8 mouse cellular contexts compared by ENCODE assay signal in genomic region chr2:37430593-37431464, GRCm38 (mm10). TPM values are rescaled to one million over a fixed set of nuclear protein-coding genes. Genes with fewer than 3 reads are reported as not detected.
DNase-seq lines count a peak whose midpoint lies in the region; ATAC-seq lines count a peak whose summit lies in the region.

No protein-coding gene starts in this region.

- peak overlapping the region; percentile 69 for H3K4me3 ChIP-seq in hindbrain, embryonic 14.5 days (replicated peaks; ENCODE audit: low read length)

- H3K9me3 ChIP-seq in hindbrain, embryonic 14.5 days (ENCODE audit: control insufficient read depth, low read length) = no peaks in the 10 kb centered on the region

- H3K9ac ChIP-seq in hindbrain, embryonic 14.5 days = peak overlapping the region; percentile 84

- ATAC-seq in hindbrain, embryonic 14.5 days (ENCODE audit: low FRiP score) = peak; percentile 96

- H3K4me1 ChIP-seq in hindbrain, embryonic 14.5 days (replicated peaks; ENCODE audit: control insufficient read depth, insufficient read depth, low read length) = peaks cover 13% of the 10 kb centered on the region

- H3K27me3 ChIP-seq in hindbrain, embryonic 14.5 days (ENCODE audit: control insufficient read depth, insufficient read depth, low read length) = no peaks in the 10 kb centered on the region

- peak overlapping the region; percentile 97 for H3K27ac ChIP-seq in hindbrain, embryonic 14.5 days

- DNase-seq in T-cell, adult 2 months (ENCODE audit: low spot score) = peak; percentile 87
- peak; percentile 78 to 82 for DNase-seq in cerebellum, postnatal 36 days
- peak; percentile 56 to 78 for DNase-seq in frontal cortex, postnatal 25 days (ENCODE audit: low spot score in 2 of 2)
- DNase-seq in hindbrain, embryonic 14.5 days (ENCODE audit: low spot score) = peak; percentile 92
- DNase-seq in layer of hippocampus, postnatal 36 days = peak; percentile 81 to 82
- peak; percentile 91 for DNase-seq in lung, postnatal 25 days (ENCODE audit: low spot score)
- peak; percentile 84 for DNase-seq in retina, adult 2 months (ENCODE audit: low read depth, low spot score)
- DNase-seq in thymus, postnatal 25 days = peak; percentile 81

- peak overlapping the region; percentile 94 for H3K4me2 ChIP-seq in hindbrain, embryonic 14.5 days (replicated peaks)

- peaks cover 37% of the 10 kb centered on the region for H3K36me3 ChIP-seq in hindbrain, embryonic 14.5 days (replicated peaks; ENCODE audit: control insufficient read depth, insufficient read depth)

- WGBS in hindbrain, embryonic 14.5 days = under 1% methylated on average over 38 of the region's 38 CpGs

RNA-seq across cellular contexts. Expression of gene Rc3h2, which starts 8.1 kb away (rescaled TPM):
- 25.6 and 26.0 TPM in 2 replicates for polyA plus RNA-seq in hindbrain, embryonic 14.5 days (2014; fragmentation: Nextera tagmentation; extraction: Ambion mirVana)
- total RNA-seq in layer of hippocampus, postnatal 36 days (2021) = 10 to 100 TPM; 84.1 to 93.5 TPM

RNA-seq across cellular contexts. Expression of gene Zbtb26, which starts 12.1 kb away (rescaled TPM):
- polyA plus RNA-seq in hindbrain, embryonic 14.5 days (2014; fragmentation: Nextera tagmentation; extraction: Ambion mirVana) = 9.5 and 9.8 TPM in 2 replicates
- 10 to 100 TPM in 1 of 2 experiments, 1 to 10 TPM in 1; 9.5 to 11.6 TPM for total RNA-seq in layer of hippocampus, postnatal 36 days (2021)

RNA-seq across cellular contexts. Expression of gene Zbtb6, which starts 12.1 kb away (rescaled TPM):
- 9.9 and 11.2 TPM in 2 replicates for polyA plus RNA-seq in hindbrain, embryonic 14.5 days (2014; fragmentation: Nextera tagmentation; extraction: Ambion mirVana)
- 10 to 100 TPM; 16.4 to 16.9 TPM for total RNA-seq in layer of hippocampus, postnatal 36 days (2021)

RNA-seq across cellular contexts. Expression of gene Rabgap1, which starts 12.2 kb away (rescaled TPM):
- 63.4 and 79.3 TPM in 2 replicates for polyA plus RNA-seq in hindbrain, embryonic 14.5 days (2014; fragmentation: Nextera tagmentation; extraction: Ambion mirVana)
- 10 to 100 TPM; 85.6 to 87.7 TPM for total RNA-seq in layer of hippocampus, postnatal 36 days (2021)

Comparison
In these comparisons a context has a peak if more than half of its experiments do, and no peak if none do; other contexts are left out.
1. Peak in every context shown above with its lines: DNase-seq, ATAC-seq, H3K4me3 ChIP-seq and H3K27ac ChIP-seq.